Mouse (Mus musculus): ENCODE measurements at regions not wholly inside any gene's neighbourhood (a gene's known extent, or its start where the extent isn't known, plus 50 kb on each side); places are given as distances from the start of the nearest gene placed in this dataset.

DNA sequence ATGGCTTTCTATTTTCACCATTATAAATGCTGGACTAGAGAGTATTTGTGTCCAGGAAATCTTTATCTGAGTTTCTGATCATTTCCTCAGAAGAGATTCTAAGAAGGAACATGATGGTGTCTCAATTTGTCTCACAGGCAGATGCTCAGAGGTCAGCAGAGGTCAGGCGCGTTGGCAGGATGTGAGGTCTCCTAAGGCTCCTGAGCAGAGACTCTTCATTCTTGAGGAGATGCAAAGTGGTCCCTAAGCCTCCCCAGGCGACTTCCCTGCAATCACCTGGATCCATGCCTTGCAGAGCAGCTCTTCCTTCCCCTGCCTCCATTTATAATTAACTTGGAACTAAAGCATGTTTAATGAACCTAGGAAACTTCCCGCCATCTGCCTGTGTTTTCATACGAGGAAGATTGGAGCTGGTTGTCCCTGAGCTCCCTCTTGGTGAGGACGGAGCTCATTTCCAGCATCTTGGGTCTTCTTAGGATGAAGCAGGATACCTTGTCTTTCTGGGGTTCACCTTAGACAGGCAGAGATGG is 71.8 kb downstream of the Arf2 start:
- no peak for ATAC-seq (replicated peaks; ENCODE audit: low read depth, poor library complexity, severe bottlenecking)

DNA sequence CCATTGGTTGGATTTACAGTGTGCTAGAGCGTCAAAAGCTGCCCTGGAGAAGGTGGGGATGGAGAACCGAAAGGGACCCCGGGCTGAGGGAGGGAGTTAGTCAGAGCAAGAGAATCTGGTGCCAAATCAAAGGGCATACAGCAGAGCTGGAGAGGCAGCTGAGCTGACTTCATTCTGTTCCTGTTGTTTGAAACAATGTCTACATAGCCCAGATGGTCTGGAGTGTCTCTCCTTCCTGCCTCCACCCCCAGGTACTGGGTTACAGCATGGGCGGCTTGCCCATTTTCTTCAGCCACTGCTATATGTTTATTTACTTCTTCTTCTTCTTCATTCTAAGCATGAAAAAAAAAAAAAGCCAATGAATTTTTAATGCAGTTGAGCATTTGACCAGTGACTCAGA is 78.7 kb downstream of the Arf2 start:
- ATAC-seq (replicated peaks; ENCODE audit: low read depth, poor library complexity, severe bottlenecking), result no peak

GRCm38 (mm10) chr11:104051986-104052385 is 80.7 kb upstream of the Crhr1 start:
- no peak for ATAC-seq (replicated peaks; ENCODE audit: low read depth, poor library complexity, severe bottlenecking)

- ATAC-seq (replicated peaks; ENCODE audit: low read depth, poor library complexity, severe bottlenecking), result no peak
Observed at GRCm38 (mm10) chr11:104053242-104053641, 79.4 kb upstream of the Crhr1 start.

DNA sequence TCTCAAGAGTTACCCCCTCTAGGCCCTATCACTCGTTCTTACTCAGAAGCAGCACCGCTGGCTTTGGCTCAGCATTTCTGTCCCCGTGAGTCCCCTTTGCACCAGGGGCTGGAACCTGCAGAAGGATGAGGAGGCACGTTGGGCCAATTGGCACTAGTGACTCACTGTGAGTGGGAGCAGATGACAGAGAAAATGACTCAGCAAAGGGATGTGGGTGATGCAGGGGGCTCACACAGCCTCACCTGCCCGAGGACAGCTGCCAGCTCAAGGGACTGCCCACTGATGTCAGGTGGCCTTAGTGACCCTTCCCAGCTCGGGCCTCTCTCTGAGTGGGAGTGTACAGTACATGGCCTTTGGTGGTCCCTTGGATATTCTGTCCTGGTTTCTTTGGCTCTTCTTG is 76.7 kb upstream of the Crhr1 start:
- no peak for ATAC-seq (replicated peaks; ENCODE audit: low read depth, poor library complexity, severe bottlenecking)

- no peak for ATAC-seq (replicated peaks; ENCODE audit: low read depth, poor library complexity, severe bottlenecking)
Observed at GRCm38 (mm10) chr11:104057046-104057445, 75.6 kb upstream of the Crhr1 start.

GRCm38 (mm10) chr11:104058600-104058999 is 74.1 kb upstream of the Crhr1 start:
- ATAC-seq (replicated peaks; ENCODE audit: low read depth, poor library complexity, severe bottlenecking), result no peak

GRCm38 (mm10) chr11:104059085-104059484 is 73.6 kb upstream of the Crhr1 start:
- no peak for ATAC-seq (replicated peaks; ENCODE audit: low read depth, poor library complexity, severe bottlenecking)

- ATAC-seq (replicated peaks; ENCODE audit: low read depth, poor library complexity, severe bottlenecking), result no peak
Observed at GRCm38 (mm10) chr11:104061361-104061760, 71.3 kb upstream of the Crhr1 start.

- ATAC-seq (replicated peaks; ENCODE audit: low read depth, poor library complexity, severe bottlenecking), result no peak
Observed at GRCm38 (mm10) chr11:104065181-104065580, 67.5 kb upstream of the Crhr1 start.

- peak; percentile 39; the same call in 1 of the 2 replicates for ATAC-seq (replicated peaks; ENCODE audit: low read depth, poor library complexity, severe bottlenecking)
Observed at GRCm38 (mm10) chr11:104072591-104073183, 60.0 kb upstream of the Crhr1 start.

DNA sequence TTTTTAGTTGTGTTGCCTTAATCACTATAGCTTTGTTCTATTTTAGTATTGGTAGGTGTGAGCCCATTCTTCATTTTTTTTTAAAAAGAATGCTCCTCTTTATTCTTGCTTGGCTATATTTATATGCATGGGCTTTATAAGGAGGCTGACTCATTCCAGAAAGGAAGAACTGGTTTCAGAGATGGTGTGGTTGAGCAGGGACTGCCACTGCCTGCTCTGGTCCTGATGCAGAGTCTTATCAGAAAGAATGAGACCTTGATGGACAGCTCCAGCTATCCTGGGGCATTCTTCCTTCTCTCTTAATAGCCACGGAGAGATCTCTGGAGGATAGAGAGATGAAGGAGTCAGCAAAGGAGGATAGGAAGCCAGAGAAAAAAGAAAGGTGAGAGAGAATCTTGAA is 57.9 kb upstream of the Crhr1 start:
- no peak for ATAC-seq (replicated peaks; ENCODE audit: low read depth, poor library complexity, severe bottlenecking)

GRCm38 (mm10) chr11:104075394-104075793 is 57.3 kb upstream of the Crhr1 start:
- ATAC-seq (replicated peaks; ENCODE audit: low read depth, poor library complexity, severe bottlenecking), result no peak

DNA sequence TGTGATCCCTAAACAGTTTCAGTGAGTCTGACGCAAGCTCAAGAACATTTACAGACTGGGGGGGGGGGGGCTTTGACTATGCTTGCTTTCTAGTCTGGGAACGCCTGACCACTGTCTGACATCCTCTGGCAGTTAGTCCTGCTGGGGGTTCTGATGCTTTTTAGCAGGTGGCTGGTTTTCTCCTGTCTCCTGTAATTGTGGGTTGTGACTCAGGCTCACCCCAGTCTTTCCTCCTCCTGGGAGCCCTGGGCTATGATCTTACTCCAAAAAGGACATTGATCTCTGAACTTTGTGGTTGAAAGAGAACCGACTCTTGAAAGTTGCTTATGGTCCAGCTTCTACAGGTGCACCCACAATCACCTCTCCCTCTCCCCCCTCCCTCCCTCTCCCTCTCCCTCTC is 50.6 kb upstream of the Crhr1 start:
- ATAC-seq (replicated peaks; ENCODE audit: low read depth, poor library complexity, severe bottlenecking), result no peak
